Mouse (Mus musculus): ENCODE measurements around the gene Ankrd23. TPM values are rescaled to one million over a fixed set of nuclear protein-coding genes. Genes with fewer than 3 reads are reported as not detected.

The Ankrd23 gene
- polyA plus RNA-seq, 1 experiment = 18.0 TPM

DNA sequence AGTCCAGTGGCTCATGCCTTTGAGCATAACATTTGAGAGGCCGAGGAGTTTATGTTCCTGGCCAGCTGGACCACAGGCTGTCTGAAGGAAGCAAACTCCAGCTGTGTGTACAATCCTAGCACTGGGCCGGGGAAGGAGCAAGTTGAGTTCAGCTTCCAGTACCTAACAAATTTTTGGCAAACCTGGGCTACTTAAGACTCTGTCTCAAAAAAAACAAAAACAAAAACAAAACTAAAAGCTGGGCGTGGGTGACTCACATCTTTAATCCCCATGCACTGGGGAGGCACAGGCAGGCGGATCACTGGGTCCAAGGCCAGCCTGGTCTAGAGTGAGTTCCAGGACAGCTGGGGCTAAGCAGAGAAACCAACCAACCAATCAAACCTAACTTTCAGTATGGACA lies 32.1 kb upstream of the Ankrd23 start:
- TF ChIP-seq POLR2A (IDR thresholded peaks at IDR 0.05; ENCODE audit: borderline replicate concordance, control insufficient read depth, low read depth, low read length) (no peak), CTCF (IDR thresholded peaks at IDR 0.05; ENCODE audit: control insufficient read depth, insufficient read depth, low read length) (no peak)
- WGBS = 70% methylated on average over 4 of the region's 4 CpGs
- no peak overlapping the region for H3K27ac ChIP-seq (ENCODE audit: control insufficient read depth, insufficient read depth, low read depth, low read length, poor library complexity)

DNA sequence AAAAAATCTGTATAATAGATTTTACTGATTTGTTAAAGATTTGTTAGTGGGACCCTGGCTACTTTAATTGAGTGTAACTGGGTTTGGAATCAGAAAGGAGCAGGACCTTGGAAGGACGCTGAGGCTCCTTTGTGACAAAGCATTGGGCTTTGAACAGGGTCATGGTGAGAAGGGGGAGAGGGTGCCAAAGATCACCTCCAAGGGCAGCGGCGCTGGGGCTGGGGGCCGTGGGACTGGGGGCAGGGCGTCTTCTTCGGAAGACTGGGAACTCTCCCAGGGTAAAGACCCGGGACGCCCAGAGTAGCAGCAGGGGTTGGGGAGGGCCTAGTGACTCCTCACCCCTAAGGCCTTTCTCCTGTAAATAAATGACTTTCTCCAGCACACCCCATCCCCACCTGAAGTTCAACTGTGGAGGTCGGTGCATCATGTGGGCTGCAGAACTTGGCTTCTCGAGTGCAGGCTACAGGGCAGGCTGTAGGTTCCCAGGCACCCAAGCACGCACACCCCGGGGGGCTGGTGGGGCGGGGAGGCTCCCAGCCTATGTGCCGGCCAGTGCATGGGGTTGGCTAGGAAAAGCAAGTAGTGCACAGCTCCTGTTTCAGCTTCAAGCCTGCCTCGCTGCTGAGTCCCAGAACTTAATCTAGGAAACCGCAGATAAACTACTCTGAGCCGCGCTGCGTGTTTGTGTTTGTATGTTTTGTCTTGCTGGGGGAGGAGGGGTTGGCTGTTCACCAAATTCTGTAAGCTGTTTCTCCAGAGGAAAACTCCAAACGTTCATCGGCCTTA lies 31.3 kb upstream of the Ankrd23 start:
- Histone ChIP-seq H3K27ac (ENCODE audit: control insufficient read depth, insufficient read depth, low read depth, low read length, poor library complexity) (no peak overlapping the region), H3K4me3 (replicated peaks; ENCODE audit: control insufficient read depth, low read depth, low read length) (no peak overlapping the region), H3K4me1 (ENCODE audit: control insufficient read depth, insufficient read depth, low read length) (no peaks in the 10 kb centered on the region; the same call in 1 of the 2 replicates)
- no peak for TF ChIP-seq POLR2A (IDR thresholded peaks at IDR 0.05; ENCODE audit: borderline replicate concordance, control insufficient read depth, low read depth, low read length)
- TF ChIP-seq CTCF (IDR thresholded peaks at IDR 0.05; ENCODE audit: control insufficient read depth, insufficient read depth, low read length) = no peak
- WGBS = 88% methylated on average over 21 of the region's 21 CpGs

More for the DNA sequence above, 32.1 kb upstream of the Ankrd23 start:
- Histone ChIP-seq H3K4me3 (replicated peaks; ENCODE audit: control insufficient read depth, low read depth, low read length) (no peak overlapping the region), H3K4me1 (ENCODE audit: control insufficient read depth, insufficient read depth, low read length) (no peaks in the 10 kb centered on the region; the same call in 1 of the 2 replicates)

GRCm38 (mm10) chr1:36566425-36566824 lies 29.7 kb upstream of the Ankrd23 start:
- WGBS = 19% methylated on average over 2 of the region's 2 CpGs
- H3K4me3 ChIP-seq (replicated peaks; ENCODE audit: control insufficient read depth, low read depth, low read length) = no peak overlapping the region
- H3K27ac ChIP-seq (ENCODE audit: control insufficient read depth, insufficient read depth, low read depth, low read length, poor library complexity) = no peak overlapping the region
- no peaks in the 10 kb centered on the region; the same call in 1 of the 2 replicates for H3K4me1 ChIP-seq (ENCODE audit: control insufficient read depth, insufficient read depth, low read length)
- TF ChIP-seq CTCF (IDR thresholded peaks at IDR 0.05; ENCODE audit: control insufficient read depth, insufficient read depth, low read length) (no peak), POLR2A (IDR thresholded peaks at IDR 0.05; ENCODE audit: borderline replicate concordance, control insufficient read depth, low read depth, low read length) (no peak)

- no peak overlapping the region for H3K4me3 ChIP-seq (replicated peaks; ENCODE audit: control insufficient read depth, low read depth, low read length)
- no peak overlapping the region for H3K27ac ChIP-seq (ENCODE audit: control insufficient read depth, insufficient read depth, low read depth, low read length, poor library complexity)
- WGBS = 29% methylated on average over 6 of the region's 6 CpGs
- TF ChIP-seq POLR2A (IDR thresholded peaks at IDR 0.05; ENCODE audit: borderline replicate concordance, control insufficient read depth, low read depth, low read length) (no peak), CTCF (IDR thresholded peaks at IDR 0.05; ENCODE audit: control insufficient read depth, insufficient read depth, low read length) (no peak)
- H3K4me1 ChIP-seq (ENCODE audit: control insufficient read depth, insufficient read depth, low read length) = no peaks in the 10 kb centered on the region; the same call in 1 of the 2 replicates
Observed at GRCm38 (mm10) chr1:36564101-36564500, 27.4 kb upstream of the Ankrd23 start.

- no peaks in the 10 kb centered on the region for H3K4me1 ChIP-seq (ENCODE audit: control insufficient read depth, insufficient read depth, low read length)
Observed at GRCm38 (mm10) chr1:36563632-36564031, 26.9 kb upstream of the Ankrd23 start.

GRCm38 (mm10) chr1:36563197-36563596 lies 26.5 kb upstream of the Ankrd23 start:
- Histone ChIP-seq H3K27ac (ENCODE audit: control insufficient read depth, insufficient read depth, low read depth, low read length, poor library complexity) (no peak overlapping the region), H3K4me1 (ENCODE audit: control insufficient read depth, insufficient read depth, low read length) (no peaks in the 10 kb centered on the region), H3K4me3 (replicated peaks; ENCODE audit: control insufficient read depth, low read depth, low read length) (no peak overlapping the region)
- 92% methylated on average over 2 of the region's 2 CpGs for WGBS
- TF ChIP-seq POLR2A (IDR thresholded peaks at IDR 0.05; ENCODE audit: borderline replicate concordance, control insufficient read depth, low read depth, low read length) = no peak
- no peak for TF ChIP-seq CTCF (IDR thresholded peaks at IDR 0.05; ENCODE audit: control insufficient read depth, insufficient read depth, low read length)

More at GRCm38 (mm10) chr1:36563632-36564031, 26.9 kb upstream of the Ankrd23 start:
- 47% methylated on average over 4 of the region's 4 CpGs for WGBS
- TF ChIP-seq CTCF (IDR thresholded peaks at IDR 0.05; ENCODE audit: control insufficient read depth, insufficient read depth, low read length) = no peak
- TF ChIP-seq POLR2A (IDR thresholded peaks at IDR 0.05; ENCODE audit: borderline replicate concordance, control insufficient read depth, low read depth, low read length) = no peak
- Histone ChIP-seq H3K27ac (ENCODE audit: control insufficient read depth, insufficient read depth, low read depth, low read length, poor library complexity) (no peak overlapping the region), H3K4me3 (replicated peaks; ENCODE audit: control insufficient read depth, low read depth, low read length) (no peak overlapping the region)

- 74% methylated on average over 4 of the region's 4 CpGs for WGBS
- no peak overlapping the region for H3K27ac ChIP-seq (ENCODE audit: control insufficient read depth, insufficient read depth, low read depth, low read length, poor library complexity)
- no peak for TF ChIP-seq CTCF (IDR thresholded peaks at IDR 0.05; ENCODE audit: control insufficient read depth, insufficient read depth, low read length)
- TF ChIP-seq POLR2A (IDR thresholded peaks at IDR 0.05; ENCODE audit: borderline replicate concordance, control insufficient read depth, low read depth, low read length) = no peak
- no peaks in the 10 kb centered on the region for H3K4me1 ChIP-seq (ENCODE audit: control insufficient read depth, insufficient read depth, low read length)
- no peak overlapping the region for H3K4me3 ChIP-seq (replicated peaks; ENCODE audit: control insufficient read depth, low read depth, low read length)
Observed at GRCm38 (mm10) chr1:36562388-36562787, 25.7 kb upstream of the Ankrd23 start.

DNA sequence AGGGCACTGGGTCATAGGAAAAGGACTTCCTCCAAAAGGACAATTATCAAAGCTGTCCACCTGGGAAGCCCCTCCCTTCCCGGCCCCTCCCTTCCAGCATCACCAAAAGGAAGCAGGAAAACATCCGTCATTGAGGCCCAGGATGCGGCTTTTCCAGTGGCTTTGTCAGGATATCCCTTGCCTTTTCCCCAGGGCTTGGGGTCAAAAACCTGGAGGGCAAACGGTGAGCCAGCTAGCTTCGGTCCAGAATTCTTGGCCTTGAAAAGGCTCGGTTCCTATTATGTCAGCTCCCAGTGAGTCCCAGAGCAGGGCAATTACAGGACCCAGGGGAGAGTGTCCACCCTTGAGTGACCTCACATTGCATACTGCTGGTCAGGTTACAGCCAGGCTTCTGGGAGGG lies 24.2 kb upstream of the Ankrd23 start:
- TF ChIP-seq CTCF (IDR thresholded peaks at IDR 0.05; ENCODE audit: control insufficient read depth, insufficient read depth, low read length) (no peak), POLR2A (IDR thresholded peaks at IDR 0.05; ENCODE audit: borderline replicate concordance, control insufficient read depth, low read depth, low read length) (no peak)

More for the DNA sequence above, 24.2 kb upstream of the Ankrd23 start:
- WGBS = 80% methylated on average over 6 of the region's 6 CpGs
- Histone ChIP-seq H3K4me1 (ENCODE audit: control insufficient read depth, insufficient read depth, low read length) (no peaks in the 10 kb centered on the region), H3K27ac (ENCODE audit: control insufficient read depth, insufficient read depth, low read depth, low read length, poor library complexity) (no peak overlapping the region), H3K4me3 (replicated peaks; ENCODE audit: control insufficient read depth, low read depth, low read length) (no peak overlapping the region)
